Mouse (Mus musculus): ENCODE measurements around the gene Tgfb1.

Tgfb1 gene

DNA sequence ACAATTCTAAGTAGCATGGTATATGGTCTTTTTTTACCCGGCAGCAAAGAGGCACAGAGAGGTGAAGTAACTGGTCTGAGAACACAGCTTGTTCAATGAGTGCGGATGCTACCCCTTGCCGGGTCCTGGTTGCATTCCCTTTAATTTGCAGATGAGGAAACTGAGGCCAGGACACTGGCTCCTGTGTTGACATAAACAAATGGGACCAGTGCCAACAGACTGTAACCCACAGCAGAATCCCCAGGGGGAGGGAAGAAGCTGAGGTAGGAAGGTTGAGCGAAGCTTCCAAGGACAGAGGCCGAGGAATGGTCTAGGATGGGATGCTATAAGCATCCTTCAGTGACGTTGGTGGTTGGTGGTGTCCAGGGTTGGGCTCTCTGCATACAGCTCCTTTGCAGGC is 11.4 kb upstream of the Tgfb1 start:
- in situ Hi-C loops (cut with MseI, MboI), result no loop called here

DNA sequence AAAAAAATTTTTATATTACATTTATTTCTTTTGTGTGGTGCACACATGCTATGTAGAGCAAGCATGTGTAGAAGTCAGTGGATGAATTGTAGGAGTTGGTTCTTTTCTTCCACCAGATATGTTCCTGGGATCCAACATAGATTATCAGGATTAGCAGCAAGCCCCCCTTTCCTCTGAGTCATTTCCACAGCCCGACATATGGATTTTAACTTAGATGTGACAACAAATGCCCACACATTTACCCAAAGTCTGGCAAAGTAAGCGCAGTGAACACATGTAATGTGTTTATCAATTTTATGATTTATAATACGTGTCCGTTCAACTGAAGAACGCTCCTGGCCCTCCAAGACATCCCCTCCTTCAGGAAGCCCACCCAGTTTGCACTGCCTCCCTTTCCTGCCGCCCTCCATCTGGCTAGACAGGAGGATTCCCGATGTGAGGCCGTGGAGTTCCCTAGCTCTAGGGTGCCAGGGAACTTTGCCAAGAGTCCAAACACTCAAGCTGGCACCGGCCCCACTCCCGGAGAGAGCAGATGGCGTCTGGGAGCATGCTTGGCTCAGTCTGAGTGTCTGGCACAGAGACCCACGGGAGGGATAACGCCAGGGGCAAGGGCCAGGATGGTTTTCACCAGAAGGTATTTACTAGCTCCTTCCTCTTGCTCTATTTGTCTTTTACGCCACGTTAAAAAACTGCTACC is 10.6 kb upstream of the Tgfb1 start:
- in situ Hi-C loops (cut with MseI, MboI), result no loop called here

GRCm38 (mm10) chr7:25677013-25677412 is 9.8 kb upstream of the Tgfb1 start:
- in situ Hi-C loops (cut with MseI, MboI), result no loop called here

GRCm38 (mm10) chr7:25679971-25680370 is 6.8 kb upstream of the Tgfb1 start:
- in situ Hi-C loops (cut with MseI, MboI), result no loop called here

GRCm38 (mm10) chr7:25680514-25681258 is 6.1 kb upstream of the Tgfb1 start, which contains the start of gene B9d2:
TSS of gene B9d2 (plus strand) at chr7:25680780.
- in situ Hi-C loops (cut with MseI, MboI), result no loop called here

DNA sequence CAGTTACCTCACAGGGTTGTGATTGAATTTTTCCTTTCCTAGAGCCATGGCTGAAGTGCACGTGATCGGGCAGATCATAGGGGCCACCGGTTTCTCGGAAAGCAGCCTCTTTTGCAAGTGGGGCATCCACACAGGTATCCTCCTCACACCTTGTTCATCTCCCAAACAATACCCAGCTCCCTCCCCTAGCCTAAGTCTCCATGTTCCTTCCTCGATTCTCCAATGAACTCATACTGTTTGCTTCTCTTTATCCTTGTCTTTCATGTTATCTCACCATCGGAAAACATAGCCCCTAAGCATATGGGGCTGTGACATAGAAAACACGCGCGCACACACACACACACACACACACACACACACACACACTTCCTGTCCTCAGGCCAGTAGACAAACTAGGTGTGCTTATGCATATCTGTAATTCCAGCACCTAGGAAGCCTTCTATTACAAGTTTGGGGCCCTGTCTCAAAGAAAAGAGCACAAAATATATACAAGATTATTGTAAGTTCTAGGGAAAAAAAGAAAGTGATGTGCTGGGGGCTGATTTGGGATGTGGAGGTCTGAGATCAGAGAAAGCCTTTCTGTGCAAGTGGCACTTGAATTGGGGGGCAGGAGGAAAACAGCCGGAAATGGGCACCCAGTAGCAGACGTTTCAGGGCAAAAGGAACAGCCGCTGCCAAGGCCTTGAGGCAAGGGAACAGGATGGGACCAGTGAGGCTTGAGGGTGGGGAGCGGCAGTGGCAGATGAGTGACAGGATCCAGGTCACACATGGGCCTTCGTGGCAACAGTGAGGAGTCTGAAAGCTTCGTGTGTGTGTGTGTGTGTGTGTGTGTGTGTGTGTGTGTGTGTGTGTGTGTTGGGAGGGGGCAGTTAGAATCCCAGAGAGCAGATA is 5.2 kb upstream of the Tgfb1 start:
- in situ Hi-C loops (cut with MseI, MboI), result no loop called here

GRCm38 (mm10) chr7:25683474-25684180 is 3.2 kb upstream of the Tgfb1 start:
- in situ Hi-C loops (cut with MseI, MboI), result no loop called here

GRCm38 (mm10) chr7:25684659-25685058 is 2.1 kb upstream of the Tgfb1 start:
- in situ Hi-C loops (cut with MseI, MboI), result no loop called here

DNA sequence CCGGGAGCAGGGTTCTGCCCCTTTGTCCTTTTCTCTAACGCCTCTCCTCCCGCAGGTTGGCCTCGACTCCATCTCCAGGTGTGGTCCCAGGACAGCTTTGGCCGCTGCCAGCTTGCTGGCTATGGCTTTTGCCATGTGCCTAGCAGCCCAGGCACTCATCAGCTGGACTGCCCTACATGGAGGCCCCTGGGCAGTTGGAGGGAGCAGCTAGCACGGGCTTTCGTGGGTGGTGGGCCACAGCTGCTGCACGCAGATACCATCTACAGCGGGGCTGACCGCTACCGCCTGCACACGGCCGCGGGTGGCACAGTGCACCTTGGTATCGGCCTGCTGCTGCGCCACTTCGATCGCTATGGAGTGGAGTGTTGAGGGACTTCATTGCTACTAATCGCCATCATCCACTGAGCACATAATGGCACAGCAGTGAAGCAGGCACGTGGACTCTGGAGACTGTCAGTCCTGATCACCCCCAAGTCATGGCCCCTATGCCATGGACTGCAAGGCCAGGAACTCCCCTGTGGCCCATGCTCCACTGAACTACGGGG is 804 bp upstream of the Tgfb1 start:
- in situ Hi-C loops (cut with MseI, MboI), result no loop called here

DNA sequence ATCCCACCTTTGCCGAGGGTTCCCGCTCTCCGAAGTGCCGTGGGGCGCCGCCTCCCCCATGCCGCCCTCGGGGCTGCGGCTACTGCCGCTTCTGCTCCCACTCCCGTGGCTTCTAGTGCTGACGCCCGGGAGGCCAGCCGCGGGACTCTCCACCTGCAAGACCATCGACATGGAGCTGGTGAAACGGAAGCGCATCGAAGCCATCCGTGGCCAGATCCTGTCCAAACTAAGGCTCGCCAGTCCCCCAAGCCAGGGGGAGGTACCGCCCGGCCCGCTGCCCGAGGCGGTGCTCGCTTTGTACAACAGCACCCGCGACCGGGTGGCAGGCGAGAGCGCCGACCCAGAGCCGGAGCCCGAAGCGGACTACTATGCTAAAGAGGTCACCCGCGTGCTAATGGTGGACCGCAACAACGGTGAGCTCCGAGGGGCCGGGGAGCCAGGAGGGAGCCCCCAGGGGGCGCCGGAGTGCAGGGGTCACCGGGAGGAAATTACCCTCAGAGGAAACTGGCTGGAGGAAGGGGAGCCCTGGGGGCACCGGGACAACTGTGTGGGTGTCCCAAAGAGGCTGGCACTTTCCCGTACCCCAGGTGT is 1.1 kb downstream of the Tgfb1 start:
- in situ Hi-C loops (cut with MseI, MboI), result no loop called here

DNA sequence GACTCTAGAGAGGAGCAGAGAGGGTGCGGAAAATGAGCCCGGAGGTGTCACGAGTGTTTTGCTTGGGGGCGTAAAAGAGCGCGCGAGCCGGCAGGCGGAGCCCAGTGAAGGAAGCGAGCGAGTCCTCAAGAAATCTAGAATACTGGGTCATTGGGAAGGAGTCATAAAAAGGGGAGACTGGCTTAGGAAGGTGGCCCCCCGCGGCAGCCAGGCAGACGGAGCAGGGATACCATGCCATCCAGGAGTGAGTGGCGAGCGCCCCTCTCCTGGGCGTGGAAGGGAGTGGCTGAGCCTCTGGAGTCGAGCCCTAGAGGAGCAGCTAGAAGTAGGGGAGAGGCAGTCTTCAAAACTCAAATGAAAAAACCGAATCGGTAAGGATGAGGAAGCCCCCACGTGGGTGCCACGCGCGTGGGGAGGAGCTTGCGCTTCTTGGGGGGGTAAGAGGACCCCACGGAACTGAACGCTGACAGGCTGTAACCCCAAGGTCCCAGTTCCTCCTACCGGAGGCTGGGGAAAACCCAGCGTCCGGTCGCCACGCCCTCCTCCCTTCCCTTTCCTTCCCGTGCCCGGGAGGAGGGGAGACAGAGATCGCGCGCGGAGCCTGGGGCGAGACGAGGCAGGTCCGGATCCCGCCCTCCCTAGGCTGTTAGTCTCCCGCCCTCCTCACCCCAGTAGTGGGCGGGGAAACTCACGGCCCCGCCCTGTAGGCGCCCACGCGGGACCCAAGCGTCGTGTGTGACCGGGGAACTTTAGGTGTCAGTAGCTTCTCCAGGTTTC is 2.2 kb downstream of the Tgfb1 start:
- in situ Hi-C loops (cut with MseI, MboI), result no loop called here

- in situ Hi-C loops (cut with MseI, MboI), result no loop called here
Observed at GRCm38 (mm10) chr7:25689603-25690021, 2.8 kb downstream of the Tgfb1 start.

- in situ Hi-C loops (cut with MseI, MboI), result no loop called here
Observed at GRCm38 (mm10) chr7:25690051-25690450, 3.2 kb downstream of the Tgfb1 start.

- in situ Hi-C loops (cut with MseI, MboI), result no loop called here
Observed at GRCm38 (mm10) chr7:25694104-25694503, 7.3 kb downstream of the Tgfb1 start.

- in situ Hi-C loops (cut with MseI, MboI), result no loop called here
Observed at GRCm38 (mm10) chr7:25699851-25700250, 13.0 kb downstream of the Tgfb1 start.

GRCm38 (mm10) chr7:25700732-25701131 is 13.9 kb downstream of the Tgfb1 start:
- in situ Hi-C loops (cut with MseI, MboI), result no loop called here

DNA sequence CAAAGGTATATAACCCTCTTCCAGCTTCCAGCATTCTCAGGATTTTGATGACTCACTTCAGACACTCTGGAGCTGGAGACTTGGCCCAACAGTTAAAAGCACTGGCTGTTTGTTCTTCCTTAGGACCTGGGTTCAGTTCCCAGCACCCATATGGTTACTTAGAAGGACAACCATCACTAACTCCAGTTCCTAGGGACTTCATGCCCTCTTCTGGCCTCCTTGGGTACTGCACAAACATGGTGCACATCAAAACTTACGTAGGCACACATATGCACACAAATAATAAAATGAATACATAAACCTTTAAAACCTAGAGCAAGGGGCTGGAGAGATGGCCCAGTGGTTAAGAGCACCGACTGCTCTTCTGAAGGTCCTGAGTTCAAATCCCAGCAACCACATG is 15.5 kb downstream of the Tgfb1 start:
- in situ Hi-C loops (cut with MseI, MboI), result no loop called here

GRCm38 (mm10) chr7:25703793-25704494 is 17.1 kb downstream of the Tgfb1 start:
- in situ Hi-C loops (cut with MseI, MboI), result no loop called here

- in situ Hi-C loops (cut with MseI, MboI), result no loop called here
Observed at GRCm38 (mm10) chr7:25704716-25705364, 18.0 kb downstream of the Tgfb1 start.

Measured in mouse trophoblast stem cell (cell line).